ENCODE assay signal across 13 mouse cellular contexts in the genomic region with DNA sequence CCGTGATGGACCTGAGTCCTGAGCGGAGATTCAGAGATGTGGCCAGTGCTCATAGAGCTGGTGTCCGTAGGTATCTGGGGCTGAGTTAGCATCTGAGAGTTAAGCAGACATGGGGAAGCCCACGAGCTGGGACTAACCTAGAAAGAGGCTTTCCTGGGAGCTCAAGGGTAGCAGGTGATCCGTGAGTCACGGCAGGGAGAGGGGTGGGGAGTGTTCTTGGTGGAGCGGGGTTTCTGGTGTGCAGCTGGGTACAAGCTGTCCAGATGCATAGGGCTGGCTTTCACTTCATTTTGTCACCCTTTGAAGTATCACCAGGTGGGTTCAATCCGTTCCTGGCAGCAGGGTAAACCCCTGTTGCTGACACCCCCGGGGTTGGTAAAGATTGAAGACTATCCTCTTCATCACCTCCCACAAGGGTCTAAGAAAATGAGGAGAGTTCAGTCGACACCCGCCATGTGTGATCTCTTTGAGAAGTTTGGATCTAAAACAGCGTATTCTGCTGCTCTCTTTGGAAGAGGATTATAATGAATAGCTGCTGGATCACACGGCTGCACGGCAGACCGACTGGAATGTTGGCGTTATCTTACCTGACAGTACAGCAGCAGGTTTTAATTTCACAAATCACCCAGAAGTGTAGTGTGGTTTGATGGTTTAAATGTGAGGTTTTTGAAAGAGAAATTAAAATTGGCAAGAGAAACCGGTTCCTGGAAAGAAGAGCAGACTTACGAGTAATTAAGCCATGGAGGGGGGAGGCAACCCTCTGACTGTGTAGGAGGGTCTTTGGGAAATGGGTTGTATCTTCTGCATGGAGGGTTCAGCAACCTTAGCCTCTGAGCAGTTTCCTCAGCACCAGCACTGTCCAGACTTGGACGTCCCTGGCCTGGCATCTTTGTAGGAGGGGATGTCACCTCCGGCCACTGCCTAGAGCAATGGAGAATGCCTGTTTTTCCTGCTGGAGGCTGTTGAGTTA.
DNase-seq lines count a peak whose midpoint lies in the region; ATAC-seq and TF ChIP-seq lines count a peak whose summit lies in the region.
"Had no signal": no experiment of that assay in that cellular context is flagged by ENCODE, and none has a peak within 500 bp of the region (broad histone marks: within the 10 kb centered on the region; RNA-seq: fewer than 3 reads in every experiment).

No protein-coding gene starts in this region.

- H3K9me3 ChIP-seq in midbrain, embryonic 16.5 days (replicated peaks; ENCODE audit: control insufficient read depth, low read length, poor library complexity, severe bottlenecking), result no peaks in the 10 kb centered on the region
- H3K9me3 ChIP-seq in midbrain, embryonic 15.5 days, result no peaks in the 10 kb centered on the region
- no peaks in the 10 kb centered on the region for H3K9me3 ChIP-seq in forebrain, embryonic 12.5 days
- H3K9me3 ChIP-seq: liver, embryonic 15.5 days; midbrain, embryonic 10.5 days; neural tube, embryonic 13.5 days had no signal

- no peak for TF ChIP-seq POLR2A in heart, adult 2 months (IDR thresholded peaks at IDR 0.05; ENCODE audit: insufficient read depth, low read depth, low read length)

- TF ChIP-seq EP300 in heart, adult 2 months (IDR thresholded peaks at IDR 0.05; ENCODE audit: insufficient read depth, low read depth, low read length), result 0 out of 2 replicates have a peak, but pooled peaks have one; percentile 36

- peak overlapping the region; percentile 54 for H3K9ac ChIP-seq in heart, adult 2 months (ENCODE audit: low read depth, low read length)
- H3K9ac ChIP-seq in midbrain, embryonic 16.5 days (ENCODE audit: low read depth, low read length), result 0 out of 2 replicates have a peak overlapping the region, but pooled peaks have one; percentile 4
- no peak overlapping the region for H3K9ac ChIP-seq in midbrain, embryonic 15.5 days
- no peak overlapping the region for H3K9ac ChIP-seq in forebrain, embryonic 12.5 days
- H3K9ac ChIP-seq: liver, embryonic 15.5 days; neural tube, embryonic 13.5 days had no signal

- no peak for TF ChIP-seq CTCF in heart, adult 2 months (IDR thresholded peaks at IDR 0.05)

- H3K27me3 ChIP-seq in heart, adult 2 months (ENCODE audit: control insufficient read depth, insufficient read depth, low read length), result no peaks in the 10 kb centered on the region
- no peaks in the 10 kb centered on the region for H3K27me3 ChIP-seq in midbrain, embryonic 16.5 days (ENCODE audit: control insufficient read depth, insufficient read depth, low read depth, low read length)
- no peaks in the 10 kb centered on the region for H3K27me3 ChIP-seq in midbrain, embryonic 15.5 days (replicated peaks)
- 0 out of 2 replicates have a peak, but pooled peaks cover 3% of the 10 kb centered on the region for H3K27me3 ChIP-seq in forebrain, embryonic 12.5 days
- H3K27me3 ChIP-seq: liver, embryonic 15.5 days; neural tube, embryonic 13.5 days had no signal

- H3K4me2 ChIP-seq in midbrain, embryonic 16.5 days (ENCODE audit: low read length), result no peak overlapping the region
- no peak overlapping the region for H3K4me2 ChIP-seq in midbrain, embryonic 15.5 days
- no peak overlapping the region for H3K4me2 ChIP-seq in forebrain, embryonic 12.5 days
- H3K4me2 ChIP-seq: liver, embryonic 15.5 days; neural tube, embryonic 13.5 days had no signal

- H3K4me3 ChIP-seq in heart, adult 2 months, result no peak overlapping the region
- no peak overlapping the region for H3K4me3 ChIP-seq in midbrain, embryonic 16.5 days (ENCODE audit: low read depth, low read length)
- H3K4me3 ChIP-seq in midbrain, embryonic 15.5 days, result no peak overlapping the region
- H3K4me3 ChIP-seq in forebrain, embryonic 12.5 days (replicated peaks), result no peak overlapping the region
- H3K4me3 ChIP-seq: liver, embryonic 15.5 days; midbrain, embryonic 10.5 days; neural tube, embryonic 13.5 days had no signal

- 48% methylated on average over 20 of the region's 20 CpGs for WGBS in heart, adult 2 months
- 71% methylated on average over 20 of the region's 20 CpGs for WGBS in midbrain, embryonic 16.5 days
- 75% methylated on average over 20 of the region's 20 CpGs for WGBS in midbrain, embryonic 15.5 days
- WGBS in forebrain, embryonic 12.5 days, result 82% methylated on average over 20 of the region's 20 CpGs

- intact Hi-C loops in heart, adult 2 months (cut with DNase I), result no loop called here
- intact Hi-C loops in heart, postnatal 36 days (cut with DNase I), result no loop called here

- H3K36me3 ChIP-seq in heart, adult 2 months (ENCODE audit: control insufficient read depth, insufficient read depth, low read length), result peaks cover 5% of the 10 kb centered on the region; the same call in 1 of the 2 replicates
- H3K36me3 ChIP-seq in midbrain, embryonic 16.5 days (ENCODE audit: control insufficient read depth, insufficient read depth, low read length), result no peaks in the 10 kb centered on the region
- no peaks in the 10 kb centered on the region for H3K36me3 ChIP-seq in midbrain, embryonic 15.5 days (replicated peaks)
- no peaks in the 10 kb centered on the region for H3K36me3 ChIP-seq in forebrain, embryonic 12.5 days (replicated peaks)
- H3K36me3 ChIP-seq: liver, embryonic 15.5 days; midbrain, embryonic 10.5 days; neural tube, embryonic 13.5 days had no signal

- no peak for DNase-seq in heart, adult 2 months
- no peak for DNase-seq in heart, postnatal 36 days
- peak; percentile 43 for DNase-seq in forelimb bud, embryonic 11.5 days (ENCODE audit: low read depth, low spot score)
- DNase-seq in thymus, postnatal 14 days, result peak; percentile 46
- DNase-seq in layer of hippocampus, adult 11-12 months (ENCODE audit: low spot score), result no peak
- DNase-seq: cerebellum, postnatal 14 days; gastrocnemius, postnatal 36 days had no signal

- peak overlapping the region; percentile 73 for H3K27ac ChIP-seq in heart, adult 2 months
- H3K27ac ChIP-seq in midbrain, embryonic 16.5 days (ENCODE audit: low read length), result no peak overlapping the region
- H3K27ac ChIP-seq in midbrain, embryonic 15.5 days, result no peak overlapping the region
- H3K27ac ChIP-seq in forebrain, embryonic 12.5 days, result no peak overlapping the region
- H3K27ac ChIP-seq: liver, embryonic 15.5 days; midbrain, embryonic 10.5 days; neural tube, embryonic 13.5 days had no signal

- H3K79me2 ChIP-seq in heart, adult 2 months (replicated peaks; ENCODE audit: control insufficient read depth, insufficient read depth, low read length), result no peaks in the 10 kb centered on the region

- H3K4me1 ChIP-seq in heart, adult 2 months (ENCODE audit: control insufficient read depth, insufficient read depth, low read length), result peaks cover 7% of the 10 kb centered on the region; the same call in 1 of the 2 replicates
- no peaks in the 10 kb centered on the region for H3K4me1 ChIP-seq in midbrain, embryonic 16.5 days (ENCODE audit: control insufficient read depth, insufficient read depth, low read length)
- H3K4me1 ChIP-seq in midbrain, embryonic 15.5 days, result no peaks in the 10 kb centered on the region
- H3K4me1 ChIP-seq in forebrain, embryonic 12.5 days, result no peaks in the 10 kb centered on the region
- H3K4me1 ChIP-seq: midbrain, embryonic 10.5 days had no signal

- no peak for ATAC-seq in midbrain, embryonic 16.5 days
- ATAC-seq in midbrain, embryonic 15.5 days (replicated peaks), result no peak
- ATAC-seq in forebrain, embryonic 12.5 days (ENCODE audit: low FRiP score), result no peak

Comparison
In these comparisons a context has a peak if more than half of its experiments do, and no peak if none do; other contexts are left out.
1. H3K9ac ChIP-seq: peak in heart, adult 2 months (single experiment) and midbrain, embryonic 16.5 days (single experiment); none in midbrain, embryonic 15.5 days (single experiment) and forebrain, embryonic 12.5 days (single experiment).
2. DNase-seq: peak in forelimb bud, embryonic 11.5 days (single experiment) and thymus, postnatal 14 days (single experiment); none in heart, adult 2 months (0 of 2), heart, postnatal 36 days (0 of 2) and layer of hippocampus, adult 11-12 months (single experiment).